Mouse (Mus musculus) fat pad, adult 2 months (tissue): ENCODE measurements around the gene Stoml1.
"Not testable (repeated sequence)": the region's sequence is repeated elsewhere in the genome, so short reads cannot be mapped to it uniquely, and the experiment has no call there.

Source experiments
- DNase-seq: peaks from one replicate; pipeline ENCODE4 v3.0.0-alpha.2; 2011; ENCODE audit warnings: low read depth, low spot score; ENCODE audit errors: extremely low read depth

The Stoml1 gene

GRCm38 (mm10) chr9:58241780-58242485, 11.0 kb upstream of the Stoml1 start:
- DNase-seq = no peak

GRCm38 (mm10) chr9:58242696-58243095, 10.3 kb upstream of the Stoml1 start:
- DNase-seq = no peak

DNA sequence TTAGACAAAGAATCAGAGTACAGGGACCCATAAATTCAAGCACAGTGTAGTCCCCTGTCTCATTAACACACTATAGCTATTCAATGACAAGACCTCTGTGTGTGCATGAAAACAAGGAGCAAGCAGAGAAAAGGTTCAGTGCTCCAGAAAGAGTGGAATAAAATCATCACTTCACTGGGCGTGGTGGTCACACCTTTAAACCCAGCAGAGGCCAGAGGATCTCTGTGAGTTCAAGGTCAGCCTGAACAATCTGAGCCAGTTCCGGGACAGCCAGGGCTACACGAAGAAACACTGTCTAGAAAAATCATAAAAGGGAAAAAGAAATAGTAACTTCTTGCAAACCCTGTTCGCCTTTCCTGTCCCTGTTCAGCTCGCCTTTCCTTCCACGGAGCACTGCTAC, 9.3 kb upstream of the Stoml1 start:
- DNase-seq = no peak

- DNase-seq = no peak
These were observed 6.8 kb upstream of the Stoml1 start for GRCm38 (mm10) chr9:58246083-58246591.

GRCm38 (mm10) chr9:58247064-58247759, 5.8 kb upstream of the Stoml1 start:
- DNase-seq = no peak

DNA sequence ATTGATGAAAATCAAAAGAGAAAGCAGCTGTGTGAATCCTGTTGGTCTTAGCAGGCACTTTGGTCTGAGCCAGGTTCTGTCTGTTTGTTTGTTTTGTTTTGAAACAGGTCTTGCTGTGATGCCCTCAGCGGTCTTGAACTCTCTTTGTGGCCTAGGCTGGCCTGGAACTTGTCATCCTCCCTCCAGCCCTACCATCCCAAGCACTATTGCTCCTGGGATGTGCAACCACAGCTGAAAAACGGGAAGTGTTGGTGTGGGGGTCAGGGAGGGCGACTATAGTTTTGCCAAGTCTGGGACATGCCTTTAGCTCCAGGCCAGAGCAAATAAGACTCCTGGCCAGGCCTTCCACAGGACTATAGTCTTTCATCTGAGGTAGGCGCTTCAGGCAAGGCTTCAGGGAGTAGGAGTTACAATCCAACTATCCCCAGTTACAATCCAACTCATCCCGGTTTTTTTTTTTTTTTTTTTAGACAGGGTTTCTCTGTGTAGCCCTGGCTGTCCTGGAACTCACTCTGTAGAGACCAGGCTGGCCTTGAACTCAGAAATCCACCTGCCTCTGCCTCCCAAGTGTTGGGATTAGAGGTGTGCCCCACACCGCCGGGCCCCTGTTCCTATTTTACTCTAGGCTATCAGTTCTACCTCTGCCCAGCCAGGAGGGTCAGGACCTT, 4.1 kb upstream of the Stoml1 start:
- no peak for DNase-seq

GRCm38 (mm10) chr9:58249592-58250192, 3.3 kb upstream of the Stoml1 start, which contains the start of gene Pml:
Pml (minus strand) TSS chr9:58249786.
- DNase-seq = no peak

DNA sequence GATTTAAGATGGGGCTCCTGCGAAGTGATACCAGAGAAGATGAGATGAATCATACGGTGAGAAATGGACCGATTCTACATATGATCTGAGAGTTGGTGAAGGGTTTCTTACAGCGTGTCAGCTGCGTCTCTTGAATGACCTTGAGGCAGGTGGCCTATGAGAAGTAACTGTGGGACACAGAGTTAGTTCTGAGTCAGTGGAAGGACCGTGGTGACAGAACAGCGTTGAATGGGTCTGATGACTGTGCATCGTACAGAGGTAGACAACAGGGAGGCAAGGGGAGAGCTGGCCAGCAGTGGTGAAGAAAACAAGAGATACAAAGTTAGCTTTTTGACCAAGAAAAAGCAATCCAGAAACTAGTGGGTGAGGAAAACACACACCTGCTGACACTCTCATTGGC, 2.6 kb upstream of the Stoml1 start:
- no peak for DNase-seq

GRCm38 (mm10) chr9:58250730-58251129, 2.2 kb upstream of the Stoml1 start:
- not testable (repeated sequence) for DNase-seq

- not testable (repeated sequence) for DNase-seq
These were observed 800 bp downstream of the Stoml1 start for GRCm38 (mm10) chr9:58253805-58254122.

- no peak for DNase-seq
These were observed 2.1 kb downstream of the Stoml1 start for GRCm38 (mm10) chr9:58255105-58255504.

DNA sequence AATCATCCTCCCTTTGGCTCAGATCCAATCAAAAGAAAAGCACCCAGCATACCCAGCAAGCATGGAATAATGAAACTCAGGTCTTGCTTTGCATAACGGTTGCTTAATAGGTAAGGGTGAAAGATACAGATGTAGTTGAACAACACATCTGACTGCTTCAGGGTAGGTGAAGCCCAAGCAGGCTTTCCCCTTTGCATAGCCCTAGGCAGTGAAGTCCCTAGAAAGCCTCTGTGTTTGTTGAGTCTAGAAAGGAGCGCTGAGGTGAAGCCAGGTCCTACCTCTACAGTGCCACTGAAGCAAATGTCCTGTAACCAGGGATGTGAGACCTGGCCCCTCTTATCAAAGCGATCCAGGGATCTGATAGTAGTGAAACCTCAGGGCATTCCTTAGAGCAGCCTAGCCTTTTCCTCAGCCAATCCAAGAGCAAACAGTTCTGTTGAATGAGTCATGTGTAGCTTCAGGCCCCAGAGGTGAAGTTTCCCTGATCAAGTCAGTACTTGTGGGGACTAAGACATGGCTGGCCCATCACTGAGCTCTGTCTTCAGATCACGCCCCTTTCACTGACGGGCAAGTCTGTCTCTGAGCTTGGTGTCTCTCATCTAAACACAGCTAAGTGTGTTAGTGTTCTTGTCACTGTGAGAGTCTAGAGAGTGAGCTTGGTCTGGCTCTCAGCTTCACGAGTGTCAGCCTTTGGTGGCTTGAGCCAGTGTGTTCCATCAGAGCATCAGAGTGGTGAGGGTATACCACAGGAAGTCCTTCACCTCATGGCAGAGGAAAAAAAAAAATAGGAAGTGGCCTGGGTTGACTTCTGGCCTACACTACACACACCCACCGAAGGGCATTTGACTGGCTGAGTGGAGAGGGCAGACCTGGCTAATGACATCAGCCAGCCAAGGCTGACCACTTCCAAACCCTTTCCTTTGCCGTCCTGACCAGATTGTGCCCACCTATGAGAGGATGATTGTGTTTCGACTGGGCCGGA, 3.0 kb downstream of the Stoml1 start:
- no peak for DNase-seq

- no peak for DNase-seq
These were observed 9.5 kb downstream of the Stoml1 start for GRCm38 (mm10) chr9:58262507-58262906.

GRCm38 (mm10) chr9:58265368-58265767, 12.4 kb downstream of the Stoml1 start:
- no peak for DNase-seq

GRCm38 (mm10) chr9:58266571-58267011, 13.6 kb downstream of the Stoml1 start:
- no peak for DNase-seq

DNA sequence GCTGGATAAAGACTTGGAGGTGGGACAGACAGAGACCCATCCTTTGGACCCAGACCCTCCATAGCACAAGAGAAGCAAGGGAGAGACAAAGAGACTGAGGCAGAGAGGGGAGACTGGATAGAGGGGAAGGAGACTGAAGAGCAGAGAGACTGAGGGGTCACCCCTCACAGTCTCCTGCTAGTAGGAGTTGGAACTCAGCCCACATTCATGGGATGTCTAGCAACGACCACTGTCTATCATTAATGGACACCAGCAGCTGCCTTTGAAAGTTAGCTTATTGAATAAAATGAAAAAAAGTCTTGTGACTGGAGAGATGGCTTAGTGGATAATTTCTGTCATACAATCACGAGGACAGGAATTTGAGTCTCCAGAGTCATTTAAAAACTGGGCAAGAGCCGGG, 14.1 kb downstream of the Stoml1 start:
- no peak for DNase-seq

GRCm38 (mm10) chr9:58268384-58269313, 15.7 kb downstream of the Stoml1 start:
- DNase-seq = no peak

DNA sequence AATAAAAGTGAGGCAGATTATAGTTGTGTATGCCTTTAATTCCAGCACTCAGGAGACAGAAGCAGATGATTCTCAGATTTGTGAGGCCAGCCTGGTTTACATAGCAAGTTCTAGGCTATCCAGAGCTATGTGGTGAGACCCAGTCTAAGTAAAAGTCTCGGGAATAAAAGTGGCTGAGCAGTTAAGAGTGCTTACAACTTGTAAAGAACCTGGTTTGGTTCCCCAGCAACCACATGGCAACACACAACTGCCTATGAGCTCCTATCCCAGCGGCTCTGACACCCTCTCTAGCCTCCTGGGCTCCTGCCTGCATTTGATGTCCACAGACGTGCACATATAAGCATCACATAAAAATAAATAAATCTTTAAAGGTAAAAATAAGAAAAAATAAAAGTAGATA, 17.1 kb downstream of the Stoml1 start:
- DNase-seq = no peak

- no peak for DNase-seq
These were observed 18.1 kb downstream of the Stoml1 start for GRCm38 (mm10) chr9:58271109-58271508.
